Comparison of ENCODE assay signal across 14 mouse cellular contexts in the genomic region with DNA sequence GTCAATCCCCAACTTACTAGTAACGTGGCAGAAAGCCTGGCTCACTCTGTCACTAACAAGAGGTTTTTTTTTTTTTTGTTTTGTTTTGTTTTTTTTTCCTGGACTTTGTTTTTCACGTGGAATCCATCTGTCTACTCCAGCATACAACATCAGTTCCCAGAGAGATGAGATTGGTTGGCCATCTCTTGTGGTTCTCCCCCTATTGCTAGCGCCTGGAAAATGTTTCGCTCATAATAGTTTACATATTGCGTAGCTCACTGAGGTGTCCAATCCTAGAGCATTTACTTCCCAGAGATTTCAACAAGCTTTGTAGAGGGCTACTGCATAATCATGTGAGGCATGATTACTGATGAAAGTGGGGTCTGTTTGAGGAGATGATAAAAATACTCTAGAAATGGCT.
DNase-seq lines count a peak whose midpoint lies in the region; ATAC-seq and TF ChIP-seq lines count a peak whose summit lies in the region.
"Had no signal": no experiment of that assay in that cellular context is flagged by ENCODE, and none has a peak within 500 bp of the region (broad histone marks: within the 10 kb centered on the region; RNA-seq: fewer than 3 reads in every experiment).

No protein-coding gene starts in this region.

- peak overlapping the region; percentile 75; the same call in 1 of the 2 replicates for H3K27ac ChIP-seq in heart, embryonic 11.5 days (ENCODE audit: low read depth, low read length)
- H3K27ac ChIP-seq in kidney, postnatal 0 days: peak overlapping the region; percentile 31
- no peak overlapping the region for H3K27ac ChIP-seq in embryonic facial prominence, embryonic 14.5 days (replicated peaks; ENCODE audit: low read depth, low read length)
- no peak overlapping the region for H3K27ac ChIP-seq in layer of hippocampus, adult 2 months
- H3K27ac ChIP-seq: forebrain, embryonic 10.5 days; hindbrain, embryonic 10.5 days; liver, embryonic 12.5 days; neural tube, embryonic 13.5 days had no signal

- no peaks in the 10 kb centered on the region for H3K79me2 ChIP-seq in myocyte (ENCODE audit: control insufficient read depth, insufficient read depth)

- WGBS in heart, embryonic 11.5 days (ENCODE audit: insufficient replicate concordance): 67% methylated on average over 5 of the region's 5 CpGs
- WGBS in kidney, postnatal 0 days: 55% methylated on average over 5 of the region's 5 CpGs
- 56% methylated on average over 5 of the region's 5 CpGs for WGBS in embryonic facial prominence, embryonic 14.5 days

- H3ac ChIP-seq in myocyte (ENCODE audit: control insufficient read depth, insufficient read length): no peak overlapping the region

- intact Hi-C loops in heart, postnatal 36 days (cut with DNase I): no loop called here

- no peaks in the 10 kb centered on the region for H3K9me3 ChIP-seq in heart, embryonic 11.5 days (replicated peaks; ENCODE audit: control insufficient read depth, low read length)
- H3K9me3 ChIP-seq in kidney, postnatal 0 days (replicated peaks; ENCODE audit: low read length): no peaks in the 10 kb centered on the region
- H3K9me3 ChIP-seq in embryonic facial prominence, embryonic 14.5 days (ENCODE audit: control insufficient read depth, low read length): no peaks in the 10 kb centered on the region
- H3K9me3 ChIP-seq: forebrain, embryonic 10.5 days; hindbrain, embryonic 10.5 days; liver, embryonic 12.5 days; neural tube, embryonic 13.5 days had no signal

- no peaks in the 10 kb centered on the region for H3K27me3 ChIP-seq in heart, embryonic 11.5 days (ENCODE audit: control insufficient read depth, insufficient read depth, low read length)
- no peaks in the 10 kb centered on the region for H3K27me3 ChIP-seq in kidney, postnatal 0 days (ENCODE audit: insufficient read depth, low read length)
- H3K27me3 ChIP-seq in embryonic facial prominence, embryonic 14.5 days (replicated peaks; ENCODE audit: control insufficient read depth, insufficient read depth, low read length): no peaks in the 10 kb centered on the region
- no peaks in the 10 kb centered on the region for H3K27me3 ChIP-seq in myocyte (ENCODE audit: control insufficient read depth, insufficient read depth, insufficient read length)
- H3K27me3 ChIP-seq: liver, embryonic 12.5 days; neural tube, embryonic 13.5 days had no signal

- no peak overlapping the region for H3K4me3 ChIP-seq in heart, embryonic 11.5 days (ENCODE audit: low read depth, low read length)
- no peak overlapping the region for H3K4me3 ChIP-seq in kidney, postnatal 0 days (replicated peaks; ENCODE audit: low read depth, low read length)
- H3K4me3 ChIP-seq in embryonic facial prominence, embryonic 14.5 days (ENCODE audit: low read depth, low read length): no peak overlapping the region
- H3K4me3 ChIP-seq in myocyte: no peak overlapping the region
- no peak overlapping the region for H3K4me3 ChIP-seq in layer of hippocampus, adult 2 months
- H3K4me3 ChIP-seq: forebrain, embryonic 10.5 days; hindbrain, embryonic 10.5 days; liver, embryonic 12.5 days; neural tube, embryonic 13.5 days had no signal

- no peaks in the 10 kb centered on the region for H3K36me3 ChIP-seq in heart, embryonic 11.5 days (ENCODE audit: control insufficient read depth, insufficient read depth, low read length)
- H3K36me3 ChIP-seq in kidney, postnatal 0 days (ENCODE audit: insufficient read depth, low read length): no peaks in the 10 kb centered on the region
- no peaks in the 10 kb centered on the region for H3K36me3 ChIP-seq in embryonic facial prominence, embryonic 14.5 days (ENCODE audit: control insufficient read depth, insufficient read depth, low read length)
- no peaks in the 10 kb centered on the region for H3K36me3 ChIP-seq in myocyte (ENCODE audit: control insufficient read depth, insufficient read depth)
- H3K36me3 ChIP-seq: forebrain, embryonic 10.5 days; hindbrain, embryonic 10.5 days; liver, embryonic 12.5 days; neural tube, embryonic 13.5 days had no signal

- TF ChIP-seq POLR2A in myocyte (IDR thresholded peaks at IDR 0.05; ENCODE audit: insufficient read length, low read depth): no peak

- no peak for DNase-seq in heart, postnatal 36 days
- DNase-seq in kidney, postnatal 0 days (ENCODE audit: low spot score): no peak
- no peak for DNase-seq in kidney, postnatal 14 days
- peak; percentile 45 for DNase-seq in embryonic facial prominence, embryonic 14.5 days (ENCODE audit: low spot score)
- DNase-seq in right cerebral cortex, adult 2 months (ENCODE audit: low spot score in 2 of 2): no peak
- DNase-seq in layer of hippocampus, adult 2 months (ENCODE audit: low spot score in 2 of 2): no peak
- DNase-seq: adrenal gland, postnatal 10 days; cerebellum, postnatal 10 days had no signal

- no peak for ATAC-seq in heart, embryonic 11.5 days (replicated peaks; ENCODE audit: insufficient number of reproducible peaks, low FRiP score, low TSS enrichment)
- no peak; the same call in 1 of the 2 replicates for ATAC-seq in kidney, postnatal 0 days (replicated peaks; ENCODE audit: low FRiP score, low read depth)
- ATAC-seq in embryonic facial prominence, embryonic 14.5 days (ENCODE audit: low read depth): peak; percentile 33; the same call in 1 of the 2 replicates
- ATAC-seq: liver, embryonic 12.5 days had no signal

- H3K4me2 ChIP-seq in heart, embryonic 11.5 days: 0 out of 2 replicates have a peak overlapping the region, but pooled peaks have one; percentile 32
- H3K4me2 ChIP-seq in kidney, postnatal 0 days (ENCODE audit: low read length): no peak overlapping the region
- no peak overlapping the region for H3K4me2 ChIP-seq in embryonic facial prominence, embryonic 14.5 days (ENCODE audit: low read depth, low read length)
- H3K4me2 ChIP-seq in myocyte (ENCODE audit: low read depth): peak overlapping the region; percentile 43
- H3K4me2 ChIP-seq: liver, embryonic 12.5 days; neural tube, embryonic 13.5 days had no signal

- H3K4me1 ChIP-seq in heart, embryonic 11.5 days (ENCODE audit: control insufficient read depth, insufficient read depth, low read length): peaks cover 3% of the 10 kb centered on the region; the same call in 1 of the 2 replicates
- peaks cover 7% of the 10 kb centered on the region; the same call in 1 of the 2 replicates for H3K4me1 ChIP-seq in kidney, postnatal 0 days (replicated peaks; ENCODE audit: insufficient read depth, low read length)
- no peaks in the 10 kb centered on the region for H3K4me1 ChIP-seq in embryonic facial prominence, embryonic 14.5 days (ENCODE audit: control insufficient read depth, insufficient read depth, low read length)
- H3K4me1 ChIP-seq: forebrain, embryonic 10.5 days; hindbrain, embryonic 10.5 days; liver, embryonic 12.5 days; neural tube, embryonic 13.5 days had no signal

- no peak for TF ChIP-seq CTCF in kidney, postnatal 0 days (IDR thresholded peaks at IDR 0.05; ENCODE audit: low read depth)
- no peak for TF ChIP-seq CTCF in layer of hippocampus, adult 2 months (conservative IDR thresholded peaks at IDR 0.05)

- H3K9ac ChIP-seq in heart, embryonic 11.5 days (ENCODE audit: low read depth, low read length): no peak overlapping the region
- H3K9ac ChIP-seq in kidney, postnatal 0 days (ENCODE audit: low read depth, low read length): no peak overlapping the region
- H3K9ac ChIP-seq in embryonic facial prominence, embryonic 14.5 days (ENCODE audit: low read depth, low read length): no peak overlapping the region
- H3K9ac ChIP-seq: liver, embryonic 12.5 days; neural tube, embryonic 13.5 days had no signal

TF ChIP-seq in myocyte, 11 proteins besides CTCF, POLR2A, EP300 and RAD21:
- TF ChIP-seq MYOD1 (IDR thresholded peaks at IDR 0.05; ENCODE audit: control insufficient read depth in 1 of 3, insufficient read length in 2 of 3, low read depth in 2 of 3) (no peak), USF1 (IDR thresholded peaks at IDR 0.05; ENCODE audit: low read depth) (no peak), TCF3 (IDR thresholded peaks at IDR 0.05; ENCODE audit: insufficient read length, low read depth) (no peak), MYOG (IDR thresholded peaks at IDR 0.05; ENCODE audit: control insufficient read depth in 1 of 3, insufficient read depth in 1 of 3, insufficient read length in 2 of 3, low read depth in 2 of 3) (no peak)

Comparison
In these comparisons a context has a peak if more than half of its experiments do, and no peak if none do; other contexts are left out.
1. H3K27ac ChIP-seq: peak in heart, embryonic 11.5 days (single experiment) and kidney, postnatal 0 days (single experiment); none in embryonic facial prominence, embryonic 14.5 days (single experiment) and layer of hippocampus, adult 2 months (single experiment).
2. H3K4me2 ChIP-seq: peak in heart, embryonic 11.5 days (single experiment) and myocyte (single experiment); none in kidney, postnatal 0 days (single experiment) and embryonic facial prominence, embryonic 14.5 days (single experiment).